25 mouse cellular contexts compared by ENCODE assay signal in genomic region chr3:149485406-149485805, GRCm38 (mm10).
A peak's percentile ranks its signal among the peaks of the same experiment; 100 is the strongest.
DNase-seq lines count a peak whose midpoint lies in the region; ATAC-seq and TF ChIP-seq lines count a peak whose summit lies in the region.
"Had no signal": no experiment of that assay in that cellular context is flagged by ENCODE, and none has a peak within 500 bp of the region (broad histone marks: within the 10 kb centered on the region; RNA-seq: fewer than 3 reads in every experiment).

No protein-coding gene starts in this region.

- no peak overlapping the region for H3K4me3 ChIP-seq in forebrain, embryonic 11.5 days (ENCODE audit: low read depth, low read length)
- H3K4me3 ChIP-seq in forebrain, postnatal 0 days (ENCODE audit: low read depth, low read length) = no peak overlapping the region
- H3K4me3 ChIP-seq in thymus, adult 2 months (ENCODE audit: control insufficient read depth, insufficient read depth, low read length) = peak overlapping the region; percentile 28; the same call in 1 of the 2 replicates
- H3K4me3 ChIP-seq: erythroblast, embryonic 14.5 days; forebrain, embryonic 12.5 days; heart, embryonic 10.5 days; hindbrain, embryonic 13.5 days; liver, embryonic 15.5 days; lung, embryonic 15.5 days; midbrain, embryonic 12.5 days had no signal

- no peaks in the 10 kb centered on the region for H3K9me3 ChIP-seq in forebrain, embryonic 11.5 days (ENCODE audit: control insufficient read depth, low read length)
- H3K9me3 ChIP-seq in forebrain, postnatal 0 days (ENCODE audit: low read length) = no peaks in the 10 kb centered on the region
- H3K9me3 ChIP-seq: forebrain, embryonic 12.5 days; heart, embryonic 10.5 days; hindbrain, embryonic 13.5 days; liver, embryonic 15.5 days; lung, embryonic 15.5 days; midbrain, embryonic 12.5 days had no signal

- H3K27ac ChIP-seq in forebrain, embryonic 11.5 days (ENCODE audit: low read depth, low read length) = no peak overlapping the region
- H3K27ac ChIP-seq in forebrain, postnatal 0 days (ENCODE audit: low read depth, low read length) = no peak overlapping the region
- H3K27ac ChIP-seq in thymus, adult 2 months (ENCODE audit: control insufficient read depth, insufficient read depth, low read length) = no peak overlapping the region
- H3K27ac ChIP-seq: forebrain, embryonic 12.5 days; heart, embryonic 10.5 days; hindbrain, embryonic 13.5 days; liver, embryonic 15.5 days; lung, embryonic 15.5 days; midbrain, embryonic 12.5 days had no signal

- H3K4me2 ChIP-seq in forebrain, embryonic 11.5 days (ENCODE audit: low read depth, low read length, severe bottlenecking) = no peak overlapping the region
- no peak overlapping the region for H3K4me2 ChIP-seq in forebrain, postnatal 0 days (ENCODE audit: low read depth)
- H3K4me2 ChIP-seq: forebrain, embryonic 12.5 days; hindbrain, embryonic 13.5 days; liver, embryonic 15.5 days; lung, embryonic 15.5 days; midbrain, embryonic 12.5 days had no signal

- TF ChIP-seq CTCF in forebrain, postnatal 0 days (IDR thresholded peaks at IDR 0.05; ENCODE audit: low read depth) = no peak
- TF ChIP-seq CTCF in thymus, adult 2 months (IDR thresholded peaks at IDR 0.05; ENCODE audit: borderline replicate concordance, control insufficient read depth, extremely low read depth, insufficient read depth, low read length, poor library complexity) = no peak

- WGBS in forebrain, embryonic 11.5 days = 85% methylated on average over 4 of the region's 4 CpGs
- 84% methylated on average over 4 of the region's 4 CpGs for WGBS in forebrain, postnatal 0 days
- whole genome bisulfite sequencing in thymus, adult 2 months = 14% methylated on average over 4 of the region's 4 CpGs

- H3K9ac ChIP-seq in forebrain, embryonic 11.5 days (ENCODE audit: low read length) = no peak overlapping the region
- no peak overlapping the region for H3K9ac ChIP-seq in forebrain, postnatal 0 days
- H3K9ac ChIP-seq: forebrain, embryonic 12.5 days; hindbrain, embryonic 13.5 days; liver, embryonic 15.5 days; lung, embryonic 15.5 days; midbrain, embryonic 12.5 days had no signal

- no peak for DNase-seq in forebrain, embryonic 11.5 days (ENCODE audit: low spot score)
- no peak for DNase-seq in forebrain, postnatal 0 days
- peak; percentile 58 for DNase-seq in A20 (ENCODE audit: low read depth, low spot score)
- peak; percentile 9 for DNase-seq in thymus, adult 2 months
- peak; percentile 19 to 28 for DNase-seq in thymus, postnatal 36 days
- no peak for DNase-seq in kidney, adult 9 months
- DNase-seq in yolk sac, embryonic 10.5 days (ENCODE audit: low spot score) = no peak
- DNase-seq: adrenal gland, postnatal 14 days; cerebellum, adult 11-12 months; cerebellum, adult 9-11 months; gastrocnemius, postnatal 25 days; heart, adult 11 months; heart, postnatal 4 days; kidney, postnatal 14 days; layer of hippocampus, adult 9-11 months; liver had no signal

- no peaks in the 10 kb centered on the region for H3K27me3 ChIP-seq in forebrain, embryonic 11.5 days (ENCODE audit: control insufficient read depth, insufficient read depth, low read length)
- H3K27me3 ChIP-seq in forebrain, postnatal 0 days (ENCODE audit: insufficient read depth, low read length) = no peaks in the 10 kb centered on the region
- no peaks in the 10 kb centered on the region for H3K27me3 ChIP-seq in thymus, adult 2 months (ENCODE audit: control insufficient read depth, insufficient read depth, low read length)
- H3K27me3 ChIP-seq: forebrain, embryonic 12.5 days; hindbrain, embryonic 13.5 days; liver, embryonic 15.5 days; lung, embryonic 15.5 days; midbrain, embryonic 12.5 days; Patski had no signal

- ATAC-seq in forebrain, embryonic 11.5 days (replicated peaks; ENCODE audit: low FRiP score) = peak; percentile 33; the same call in 1 of the 2 replicates
- no peak for ATAC-seq in forebrain, postnatal 0 days
- ATAC-seq: intestine, postnatal 0 days; Patski had no signal

- H3K4me1 ChIP-seq in forebrain, embryonic 11.5 days (replicated peaks; ENCODE audit: control insufficient read depth, insufficient read depth, low read length) = no peaks in the 10 kb centered on the region
- H3K4me1 ChIP-seq in forebrain, postnatal 0 days (ENCODE audit: insufficient read depth) = no peaks in the 10 kb centered on the region
- H3K4me1 ChIP-seq in thymus, adult 2 months (replicated peaks; ENCODE audit: control insufficient read depth, insufficient read depth, low read length) = peaks cover 9% of the 10 kb centered on the region
- H3K4me1 ChIP-seq: hindbrain, embryonic 13.5 days; liver, embryonic 15.5 days; lung, embryonic 15.5 days had no signal

- TF ChIP-seq POLR2A in thymus, adult 2 months (IDR thresholded peaks at IDR 0.05; ENCODE audit: control insufficient read depth, extremely low read depth, insufficient read depth, low read length, poor library complexity) = no peak

- H3K36me3 ChIP-seq in forebrain, embryonic 11.5 days (ENCODE audit: control insufficient read depth, insufficient read depth, low read length) = no peaks in the 10 kb centered on the region
- no peaks in the 10 kb centered on the region for H3K36me3 ChIP-seq in forebrain, postnatal 0 days (ENCODE audit: insufficient read depth)
- no peaks in the 10 kb centered on the region for H3K36me3 ChIP-seq in thymus, adult 2 months (ENCODE audit: control insufficient read depth, insufficient read depth, low read length)
- H3K36me3 ChIP-seq: forebrain, embryonic 12.5 days; heart, embryonic 10.5 days; hindbrain, embryonic 13.5 days; liver, embryonic 15.5 days; lung, embryonic 15.5 days; midbrain, embryonic 12.5 days had no signal

Comparison
In these comparisons a context has a peak if more than half of its experiments do, and no peak if none do; other contexts are left out.
1. DNase-seq: peak in A20 (single experiment), thymus, adult 2 months (single experiment) and thymus, postnatal 36 days (2 of 2); none in forebrain, embryonic 11.5 days (single experiment), forebrain, postnatal 0 days (single experiment), kidney, adult 9 months (single experiment) and yolk sac, embryonic 10.5 days (single experiment).